7 mouse cellular contexts compared by ENCODE assay signal in genomic region chr4:120268214-120269061, GRCm38 (mm10). TPM values are rescaled to one million over a fixed set of nuclear protein-coding genes. Genes with fewer than 3 reads are reported as not detected.
DNase-seq lines count a peak whose midpoint lies in the region; ATAC-seq and TF ChIP-seq lines count a peak whose summit lies in the region.

No protein-coding gene starts in this region.

- 4% methylated on average over 101 of the region's 112 CpGs for WGBS in liver, embryonic 11.5 days
- under 1% methylated on average over 89 of the region's 112 CpGs for WGBS in forebrain, embryonic 11.5 days
- WGBS in intestine, postnatal 0 days = under 1% methylated on average over 110 of the region's 112 CpGs
- WGBS in neural tube, embryonic 14.5 days = 2% methylated on average over 86 of the region's 112 CpGs

- H3K4me3 ChIP-seq in liver, embryonic 11.5 days (ENCODE audit: low read depth, low read length) = peak overlapping the region; percentile 39
- peak overlapping the region; percentile 32 for H3K4me3 ChIP-seq in forebrain, embryonic 11.5 days (ENCODE audit: low read depth, low read length)
- H3K4me3 ChIP-seq in intestine, postnatal 0 days (ENCODE audit: low read depth, low read length) = peak overlapping the region; percentile 36
- peak overlapping the region; percentile 28 for H3K4me3 ChIP-seq in neural tube, embryonic 14.5 days (ENCODE audit: low read depth, low read length)

- no peak overlapping the region for H3K27ac ChIP-seq in liver, embryonic 11.5 days (ENCODE audit: low read depth, low read length)
- no peak overlapping the region for H3K27ac ChIP-seq in forebrain, embryonic 11.5 days (ENCODE audit: low read depth, low read length)
- H3K27ac ChIP-seq in intestine, postnatal 0 days (ENCODE audit: low read depth, low read length) = no peak overlapping the region
- H3K27ac ChIP-seq in neural tube, embryonic 14.5 days (ENCODE audit: low read depth, low read length) = 0 out of 2 replicates have a peak overlapping the region, but pooled peaks have one; percentile 16

- no peak for ATAC-seq in liver, embryonic 11.5 days (replicated peaks; ENCODE audit: low FRiP score)
- peak; percentile 8; the same call in 1 of the 2 replicates for ATAC-seq in forebrain, embryonic 11.5 days (replicated peaks; ENCODE audit: low FRiP score)
- ATAC-seq in intestine, postnatal 0 days = peak; percentile 33; the same call in 1 of the 2 replicates
- no peak for ATAC-seq in neural tube, embryonic 14.5 days (ENCODE audit: low read depth)

- H3K9me3 ChIP-seq in liver, embryonic 11.5 days (ENCODE audit: control insufficient read depth, low read length) = no peaks in the 10 kb centered on the region
- H3K9me3 ChIP-seq in forebrain, embryonic 11.5 days (ENCODE audit: control insufficient read depth, low read length) = no peaks in the 10 kb centered on the region
- H3K9me3 ChIP-seq in intestine, postnatal 0 days (ENCODE audit: control insufficient read depth) = no peaks in the 10 kb centered on the region
- H3K9me3 ChIP-seq in neural tube, embryonic 14.5 days (ENCODE audit: control insufficient read depth, low read length) = no peaks in the 10 kb centered on the region

- peaks cover 87% of the 10 kb centered on the region for H3K27me3 ChIP-seq in liver, embryonic 11.5 days (replicated peaks; ENCODE audit: control insufficient read depth, insufficient read depth, low read length)
- H3K27me3 ChIP-seq in forebrain, embryonic 11.5 days (ENCODE audit: control insufficient read depth, insufficient read depth, low read length) = peaks cover 72% of the 10 kb centered on the region
- H3K27me3 ChIP-seq in intestine, postnatal 0 days (replicated peaks; ENCODE audit: control insufficient read depth, insufficient read depth, low read length) = peaks cover 65% of the 10 kb centered on the region
- H3K27me3 ChIP-seq in neural tube, embryonic 14.5 days (ENCODE audit: control insufficient read depth, insufficient read depth, low read length) = peaks cover 33% of the 10 kb centered on the region

- peak overlapping the region; percentile 56 for H3K4me2 ChIP-seq in liver, embryonic 11.5 days
- H3K4me2 ChIP-seq in forebrain, embryonic 11.5 days (ENCODE audit: low read depth, low read length, severe bottlenecking) = peak overlapping the region; percentile 57
- peak overlapping the region; percentile 69 for H3K4me2 ChIP-seq in intestine, postnatal 0 days (replicated peaks; ENCODE audit: low read depth)
- peak overlapping the region; percentile 50 for H3K4me2 ChIP-seq in neural tube, embryonic 14.5 days (ENCODE audit: low read depth, low read length)

- H3K9ac ChIP-seq in liver, embryonic 11.5 days (ENCODE audit: low read depth, low read length) = no peak overlapping the region
- peak overlapping the region; percentile 41 for H3K9ac ChIP-seq in forebrain, embryonic 11.5 days (ENCODE audit: low read length)
- 0 out of 2 replicates have a peak overlapping the region, but pooled peaks have one; percentile 7 for H3K9ac ChIP-seq in intestine, postnatal 0 days (ENCODE audit: low read depth, low read length)
- peak overlapping the region; percentile 39 for H3K9ac ChIP-seq in neural tube, embryonic 14.5 days (replicated peaks; ENCODE audit: low read depth, low read length)

- DNase-seq in liver, embryonic 11.5 days (ENCODE audit: low spot score) = no peak
- DNase-seq in liver = no peak
- peak; percentile 74 for DNase-seq in forebrain, embryonic 11.5 days (ENCODE audit: low spot score)
- DNase-seq in left cerebral cortex, adult 11 months (ENCODE audit: low spot score) = no peak
- DNase-seq in gastrocnemius, adult 18-20 months (ENCODE audit: low spot score) = no peak

- TF ChIP-seq CTCF in intestine, postnatal 0 days (IDR thresholded peaks at IDR 0.05; ENCODE audit: low read depth) = no peak

- no peaks in the 10 kb centered on the region for H3K4me1 ChIP-seq in liver, embryonic 11.5 days (replicated peaks; ENCODE audit: control insufficient read depth, insufficient read depth, low read length)
- H3K4me1 ChIP-seq in forebrain, embryonic 11.5 days (replicated peaks; ENCODE audit: control insufficient read depth, insufficient read depth, low read length) = peaks cover 31% of the 10 kb centered on the region
- no peaks in the 10 kb centered on the region for H3K4me1 ChIP-seq in intestine, postnatal 0 days (replicated peaks; ENCODE audit: control insufficient read depth, insufficient read depth, low read length)
- H3K4me1 ChIP-seq in neural tube, embryonic 14.5 days (ENCODE audit: control insufficient read depth, insufficient read depth, low read length) = peaks cover 35% of the 10 kb centered on the region

- H3K36me3 ChIP-seq in liver, embryonic 11.5 days (ENCODE audit: control insufficient read depth, insufficient read depth, low read length) = no peaks in the 10 kb centered on the region
- no peaks in the 10 kb centered on the region for H3K36me3 ChIP-seq in forebrain, embryonic 11.5 days (ENCODE audit: control insufficient read depth, insufficient read depth, low read length)
- H3K36me3 ChIP-seq in intestine, postnatal 0 days (ENCODE audit: control insufficient read depth, insufficient read depth) = no peaks in the 10 kb centered on the region
- H3K36me3 ChIP-seq in neural tube, embryonic 14.5 days (ENCODE audit: control insufficient read depth, insufficient read depth, low read length) = no peaks in the 10 kb centered on the region

RNA-seq across cellular contexts. Expression of gene Foxo6, which starts 18.7 kb away (rescaled TPM):
- polyA plus RNA-seq in liver, embryonic 11.5 days (2014; fragmentation: Nextera tagmentation; extraction: Ambion mirVana) = 0.06 and 0.14 TPM in 2 replicates
- 0.39 and 1.1 TPM in 2 replicates for polyA plus RNA-seq in forebrain, embryonic 11.5 days (2014; fragmentation: Nextera tagmentation; extraction: Ambion mirVana)
- polyA plus RNA-seq in intestine, postnatal 0 days (2015; fragmentation: Nextera tagmentation; extraction: Ambion mirVana) = 0.17 and 0.20 TPM in 2 replicates
- polyA plus RNA-seq in neural tube, embryonic 14.5 days (2014; fragmentation: Nextera tagmentation; extraction: Ambion mirVana) = 0.85 and 1.1 TPM in 2 replicates
- total RNA-seq in gastrocnemius, adult 18-20 months (2021) = 1 to 10 TPM; 4.4 to 6.6 TPM

Comparison
In these comparisons a context has a peak if more than half of its experiments do, and no peak if none do; other contexts are left out.
1. ATAC-seq: peak in forebrain, embryonic 11.5 days (single experiment) and intestine, postnatal 0 days (single experiment); none in liver, embryonic 11.5 days (single experiment) and neural tube, embryonic 14.5 days (single experiment).
2. Peak in every context shown above with its lines, with median percentiles within 50 percentile points of each other: H3K4me2 ChIP-seq and H3K4me3 ChIP-seq.